Mouse (Mus musculus) left cerebral cortex, postnatal 4 days (tissue): Measurements from ENCODE around the gene Evc. TPM values are rescaled to one million over a fixed set of nuclear protein-coding genes. Genes with fewer than 3 reads are reported as not detected.

Experiments
- DNase-seq: peaks from one replicate; pipeline ENCODE4 v3.0.0-alpha.2; 2022
- intact Hi-C: fragments of 180-260 bp; cut with DNase I; formaldehyde crosslinking; loops from one replicate; pipeline ENCODE4 v1.15.1; 2025
- total RNA-seq, 2 experiments: library from RNA; stranded (reverse); gene quantifications; 2 replicates each; pipeline ENCODE4 v1.2.3; 2021

Gene Evc
- 1 to 10 TPM; 6.6 to 7.9 TPM for total RNA-seq

GRCm38 (mm10) chr5:37336485-37337105, at the start of gene Evc:
Gene Evc (minus strand): TSS chr5:37336894.
- peak; percentile 81 for DNase-seq
- intact Hi-C loops = no loop called here

GRCm38 (mm10) chr5:37383570-37383969, 46.9 kb upstream of the Evc start:
- no peak for DNase-seq
- intact Hi-C loops = no loop called here

- intact Hi-C loops = no loop called here
- DNase-seq = no peak
Observed at GRCm38 (mm10) chr5:37380641-37381040, 43.9 kb upstream of the Evc start.

- DNase-seq = no peak
- intact Hi-C loops = no loop called here
Observed at GRCm38 (mm10) chr5:37377376-37377775, 40.7 kb upstream of the Evc start.

GRCm38 (mm10) chr5:37368796-37369195, 32.1 kb upstream of the Evc start:
- no peak for DNase-seq
- intact Hi-C loops = no loop called here

GRCm38 (mm10) chr5:37365751-37366150, 29.1 kb upstream of the Evc start:
- DNase-seq = no peak
- intact Hi-C loops = no loop called here

GRCm38 (mm10) chr5:37363284-37363683, 26.6 kb upstream of the Evc start:
- intact Hi-C loops = no loop called here

GRCm38 (mm10) chr5:37362618-37363017, 25.9 kb upstream of the Evc start:
- intact Hi-C loops = no loop called here
- DNase-seq = no peak

More at GRCm38 (mm10) chr5:37363284-37363683, 26.6 kb upstream of the Evc start:
- DNase-seq = no peak

GRCm38 (mm10) chr5:37356027-37356426, 19.3 kb upstream of the Evc start:
- intact Hi-C loops = no loop called here
- no peak for DNase-seq

GRCm38 (mm10) chr5:37354385-37354784, 17.7 kb upstream of the Evc start:
- intact Hi-C loops = no loop called here
- DNase-seq = peak; percentile 53

- intact Hi-C loops = no loop called here
- no peak for DNase-seq
Observed at GRCm38 (mm10) chr5:37351791-37352190, 15.1 kb upstream of the Evc start.

- intact Hi-C loops = no loop called here
- no peak for DNase-seq
Observed at GRCm38 (mm10) chr5:37343962-37344361, 7.3 kb upstream of the Evc start.

GRCm38 (mm10) chr5:37338288-37338687, 1.6 kb upstream of the Evc start, which contains the start of gene Evc2:
Gene Evc2 (plus strand): TSS chr5:37338499.
- intact Hi-C loops = no loop called here
- peak; percentile 71 for DNase-seq

- no peak for DNase-seq
- intact Hi-C loops = no loop called here
Observed at GRCm38 (mm10) chr5:37337696-37338095, 1.0 kb upstream of the Evc start.

GRCm38 (mm10) chr5:37335061-37335460, 1.6 kb downstream of the Evc start:
- DNase-seq = no peak
- intact Hi-C loops = no loop called here

- no peak for DNase-seq
- intact Hi-C loops = no loop called here
Observed at GRCm38 (mm10) chr5:37332066-37332465, 4.6 kb downstream of the Evc start.

GRCm38 (mm10) chr5:37331133-37331505, 5.6 kb downstream of the Evc start:
- intact Hi-C loops = no loop called here
- DNase-seq = no peak

- no peak for DNase-seq
- intact Hi-C loops = no loop called here
Observed at GRCm38 (mm10) chr5:37330449-37331132, 6.1 kb downstream of the Evc start.

- no peak for DNase-seq
- intact Hi-C loops = no loop called here
Observed at GRCm38 (mm10) chr5:37326675-37327074, 10.0 kb downstream of the Evc start.

- DNase-seq = no peak
- intact Hi-C loops = no loop called here
Observed at GRCm38 (mm10) chr5:37320761-37321160, 15.9 kb downstream of the Evc start.

- DNase-seq = no peak
- intact Hi-C loops = no loop called here
Observed at GRCm38 (mm10) chr5:37320174-37320573, 16.5 kb downstream of the Evc start.

- intact Hi-C loops = no loop called here
Observed at GRCm38 (mm10) chr5:37318715-37319114, 18.0 kb downstream of the Evc start.

More at GRCm38 (mm10) chr5:37318715-37319114, 18.0 kb downstream of the Evc start:
- no peak for DNase-seq
